Mouse (Mus musculus) bone marrow macrophage, adult 2 months (primary cell): ENCODE results near the gene Hsf4. TPM values are rescaled to one million over a fixed set of nuclear protein-coding genes. Genes with fewer than 3 reads are reported as not detected.
A peak's percentile ranks its signal among the peaks of the same experiment; 100 is the strongest.
"Not testable (repeated sequence)": the region's sequence is repeated elsewhere in the genome, so short reads cannot be mapped to it uniquely, and the experiment has no call there.

Experiments used
- H3K27ac ChIP-seq: 2 replicates; pipeline ENCODE4 v1.5.1; 2012; ENCODE audit warnings: low read depth, low read length; ENCODE audit not compliant: insufficient read depth
- H3K4me1 ChIP-seq: 2 replicates; pipeline ENCODE4 v1.6.1; 2012; ENCODE audit warnings: low read length; ENCODE audit not compliant: control insufficient read depth, insufficient read depth
- H3K4me3 ChIP-seq: 2 replicates; pipeline ENCODE4 v1.5.1; 2012; ENCODE audit warnings: mild to moderate bottlenecking, low read length, moderate library complexity; ENCODE audit not compliant: insufficient read depth
- CTCF ChIP-seq: IDR thresholded peaks from 2 replicates; pipeline ENCODE4 v1.5.1; 2012; ENCODE audit warnings: low read depth, mild to moderate bottlenecking, low read length, moderate library complexity
- POLR2A ChIP-seq: IDR thresholded peaks from 2 replicates; pipeline ENCODE4 v1.6.1; 2012; ENCODE audit warnings: mild to moderate bottlenecking, low read depth, low read length, borderline replicate concordance
- polyA plus RNA-seq: library from polyadenylated mRNA; stranded (reverse); fragments of >200 nt; gene quantifications from 2 replicates; pipeline ENCODE4 v1.2.4, GENCODE M21; 2012; ENCODE audit not compliant: missing spikeins, insufficient read depth, insufficient read length

Hsf4 gene
- polyA plus RNA-seq, 1 experiment, result 5.0 TPM

GRCm38 (mm10) chr8:105282239-105282638, 12.6 kb downstream of the Hsf4 start:
- H3K4me1 ChIP-seq, result peaks cover 3% of the 10 kb centered on the region; the same call in 1 of the 2 replicates
- TF ChIP-seq CTCF (no peak), POLR2A (no peak)
- no peak overlapping the region for H3K4me3 ChIP-seq
- no peak overlapping the region for H3K27ac ChIP-seq

GRCm38 (mm10) chr8:105283074-105283473, 13.5 kb downstream of the Hsf4 start:
- peaks cover 3% of the 10 kb centered on the region; the same call in 1 of the 2 replicates for H3K4me1 ChIP-seq
- no peak overlapping the region for H3K4me3 ChIP-seq
- no peak for TF ChIP-seq POLR2A
- no peak; the same call in 1 of the 2 replicates for TF ChIP-seq CTCF

GRCm38 (mm10) chr8:105285514-105285913, 15.9 kb downstream of the Hsf4 start:
- TF ChIP-seq POLR2A, result no peak
- TF ChIP-seq CTCF, result no peak
- peaks cover 9% of the 10 kb centered on the region; the same call in 1 of the 2 replicates for H3K4me1 ChIP-seq
- no peak overlapping the region for H3K27ac ChIP-seq
- no peak overlapping the region for H3K4me3 ChIP-seq

More at GRCm38 (mm10) chr8:105283074-105283473, 13.5 kb downstream of the Hsf4 start:
- H3K27ac ChIP-seq, result no peak overlapping the region

- TF ChIP-seq POLR2A (no peak), CTCF (no peak)
- no peak overlapping the region for H3K4me3 ChIP-seq
- H3K4me1 ChIP-seq, result peaks cover 10% of the 10 kb centered on the region; the same call in 1 of the 2 replicates
- H3K27ac ChIP-seq, result no peak overlapping the region
Measured at GRCm38 (mm10) chr8:105286907-105287306, 17.3 kb downstream of the Hsf4 start.

GRCm38 (mm10) chr8:105288231-105288630, 18.6 kb downstream of the Hsf4 start:
- no peak for TF ChIP-seq CTCF
- TF ChIP-seq POLR2A, result no peak
- H3K4me1 ChIP-seq, result peaks cover 10% of the 10 kb centered on the region; the same call in 1 of the 2 replicates
- H3K27ac ChIP-seq, result no peak overlapping the region
- H3K4me3 ChIP-seq, result no peak overlapping the region

GRCm38 (mm10) chr8:105288958-105289732, 19.5 kb downstream of the Hsf4 start:
- Histone ChIP-seq H3K27ac (peak overlapping the region; percentile 53), H3K4me1 (peaks cover 10% of the 10 kb centered on the region; the same call in 1 of the 2 replicates)
- TF ChIP-seq CTCF (no peak), POLR2A (no peak)

GRCm38 (mm10) chr8:105289805-105290460, 20.3 kb downstream of the Hsf4 start, which contains the start of gene 4931428F04Rik:
TSS of gene 4931428F04Rik (minus strand) at chr8:105289864.
- Histone ChIP-seq H3K4me3 (peak within 1 kb of the TSS; percentile 70), H3K4me1 (peaks cover 10% of the 10 kb centered on the region; the same call in 1 of the 2 replicates), H3K27ac (peak within 1 kb of the TSS; percentile 53)
- TF ChIP-seq CTCF, result no peak; the same call in 1 of the 2 replicates
- TF ChIP-seq POLR2A, result no peak

More at GRCm38 (mm10) chr8:105288958-105289732, 19.5 kb downstream of the Hsf4 start:
- H3K4me3 ChIP-seq, result peak overlapping the region; percentile 70

GRCm38 (mm10) chr8:105290554-105291314, 21.1 kb downstream of the Hsf4 start:
- H3K27ac ChIP-seq, result no peak overlapping the region
- H3K4me1 ChIP-seq, result peaks cover 11% of the 10 kb centered on the region
- peak; percentile 83 for TF ChIP-seq CTCF
- no peak for TF ChIP-seq POLR2A
- no peak overlapping the region for H3K4me3 ChIP-seq

GRCm38 (mm10) chr8:105291364-105291763, 21.8 kb downstream of the Hsf4 start:
- not testable (repeated sequence) for H3K27ac ChIP-seq, H3K4me3 ChIP-seq
- H3K4me1 ChIP-seq, result peaks cover 15% of the 10 kb centered on the region

- not testable (repeated sequence) for H3K27ac ChIP-seq, H3K4me3 ChIP-seq
- H3K4me1 ChIP-seq, result peaks cover 18% of the 10 kb centered on the region
Measured at GRCm38 (mm10) chr8:105291802-105292201, 22.2 kb downstream of the Hsf4 start.
